Mouse (Mus musculus) right cerebral cortex, postnatal 4 days (tissue): ENCODE measurements around the gene Grhl3.

Experiments
- DNase-seq: peaks from one replicate; pipeline ENCODE4 v3.0.0-alpha.2; 2022

Grhl3 gene

GRCm38 (mm10) chr4:135526039-135526710 is 47.3 kb downstream of the Grhl3 start:
- DNase-seq = no peak

GRCm38 (mm10) chr4:135525057-135525456 is 48.4 kb downstream of the Grhl3 start:
- no peak for DNase-seq

GRCm38 (mm10) chr4:135523939-135524338 is 49.5 kb downstream of the Grhl3 start:
- DNase-seq = no peak

- no peak for DNase-seq
Measured at GRCm38 (mm10) chr4:135520421-135520820, 53.0 kb downstream of the Grhl3 start.

- DNase-seq = no peak
Measured at GRCm38 (mm10) chr4:135518135-135518534, 55.3 kb downstream of the Grhl3 start.

- DNase-seq = peak; percentile 52
Measured at GRCm38 (mm10) chr4:135516351-135517316, 56.8 kb downstream of the Grhl3 start.

- DNase-seq = no peak
Measured at GRCm38 (mm10) chr4:135514925-135515324, 58.5 kb downstream of the Grhl3 start.

- DNase-seq = no peak
Measured at GRCm38 (mm10) chr4:135513865-135514264, 59.6 kb downstream of the Grhl3 start.

- no peak for DNase-seq
Measured at GRCm38 (mm10) chr4:135509515-135509914, 63.9 kb downstream of the Grhl3 start.

GRCm38 (mm10) chr4:135508419-135509039 is 64.9 kb downstream of the Grhl3 start:
- peak; percentile 78 for DNase-seq

- peak; percentile 73 for DNase-seq
Measured at GRCm38 (mm10) chr4:135507547-135508350, 65.7 kb downstream of the Grhl3 start.

GRCm38 (mm10) chr4:135505794-135506193 is 67.6 kb downstream of the Grhl3 start:
- no peak for DNase-seq

GRCm38 (mm10) chr4:135501587-135501986 is 71.8 kb downstream of the Grhl3 start:
- no peak for DNase-seq

GRCm38 (mm10) chr4:135499831-135500230 is 73.6 kb downstream of the Grhl3 start:
- no peak for DNase-seq

GRCm38 (mm10) chr4:135498136-135498535 is 75.3 kb downstream of the Grhl3 start:
- no peak for DNase-seq

- peak; percentile 47 for DNase-seq
Measured at GRCm38 (mm10) chr4:135495810-135496209, 77.6 kb downstream of the Grhl3 start.

GRCm38 (mm10) chr4:135495397-135495791 is 78.0 kb downstream of the Grhl3 start:
- no peak for DNase-seq

- peak; percentile 80 for DNase-seq
Measured at GRCm38 (mm10) chr4:135494521-135495396, 78.7 kb downstream of the Grhl3 start, which contains the start of the genes Stpg1 and Nipal3. TSS of gene Stpg1 (plus strand) at chr4:135494790. TSS of gene Nipal3 (minus strand) at chr4:135495038.

GRCm38 (mm10) chr4:135493691-135494520 is 79.5 kb downstream of the Grhl3 start:
- DNase-seq = peak; percentile 20

GRCm38 (mm10) chr4:135493271-135493670 is 80.2 kb downstream of the Grhl3 start:
- DNase-seq = no peak
